Mouse (Mus musculus): ENCODE results near the gene Ubac2. TPM values are rescaled to one million over a fixed set of nuclear protein-coding genes. Genes with fewer than 3 reads are reported as not detected.

Ubac2 gene
- polyA plus RNA-seq, 1 experiment from 2014 or later: 51.1 TPM

DNA sequence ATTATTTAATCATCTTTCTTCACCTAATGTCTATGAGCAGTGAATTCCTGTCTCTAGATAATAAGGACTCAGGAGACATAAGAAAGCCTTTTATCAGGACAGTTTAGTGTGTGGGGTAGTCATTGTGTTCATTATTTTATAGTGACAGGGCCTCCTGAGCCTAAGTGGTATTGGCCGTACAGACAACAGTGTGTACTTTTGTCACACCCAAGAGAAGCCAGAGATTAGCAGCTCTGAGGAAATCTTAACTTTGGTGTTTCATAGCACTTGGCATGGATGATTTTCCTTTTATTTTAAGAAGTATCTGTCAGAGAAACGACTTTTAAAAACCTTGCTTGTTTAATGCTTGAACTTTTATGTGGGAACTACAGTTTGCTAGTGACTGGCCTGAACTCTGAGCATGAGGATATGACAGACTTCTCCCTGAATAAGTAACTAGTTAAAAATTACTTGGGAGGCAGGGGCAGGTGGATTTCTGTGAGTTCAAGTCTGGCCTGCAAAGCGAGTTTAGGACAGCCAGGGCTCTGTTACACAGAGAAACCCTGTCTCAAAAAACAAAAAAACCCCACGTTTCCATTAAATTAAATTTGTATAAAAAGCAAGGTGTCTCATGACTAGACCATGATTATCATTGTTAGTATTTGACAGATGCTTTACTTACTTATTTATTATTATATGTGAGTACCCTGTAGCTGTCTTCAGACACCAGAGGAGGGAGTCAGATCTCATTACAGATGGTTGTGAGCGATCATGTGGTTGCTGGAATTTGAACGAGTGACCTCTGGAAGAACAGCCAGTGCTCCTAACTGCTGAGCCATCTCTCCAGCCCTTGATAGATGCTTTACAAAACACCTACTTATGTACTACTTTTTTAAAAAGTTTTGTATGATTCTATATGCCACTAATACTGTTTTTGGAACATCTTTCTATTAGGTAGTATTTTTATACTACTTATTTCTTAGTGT, 18.0 kb downstream of the Ubac2 start:
- Histone ChIP-seq H3K4me2 (no peak overlapping the region), H3K27me3 (no peaks in the 10 kb centered on the region), H3K27ac (replicated peaks) (no peak overlapping the region), H3K9ac (no peak overlapping the region), H3K4me1 (replicated peaks) (no peaks in the 10 kb centered on the region), H3K4me3 (no peak overlapping the region), H3K36me3 (no peaks in the 10 kb centered on the region), H3K9me3 (no peaks in the 10 kb centered on the region)
- WGBS: 74% methylated on average over 6 of the region's 6 CpGs
- ATAC-seq (ENCODE audit: low FRiP score, low read depth): no peak

DNA sequence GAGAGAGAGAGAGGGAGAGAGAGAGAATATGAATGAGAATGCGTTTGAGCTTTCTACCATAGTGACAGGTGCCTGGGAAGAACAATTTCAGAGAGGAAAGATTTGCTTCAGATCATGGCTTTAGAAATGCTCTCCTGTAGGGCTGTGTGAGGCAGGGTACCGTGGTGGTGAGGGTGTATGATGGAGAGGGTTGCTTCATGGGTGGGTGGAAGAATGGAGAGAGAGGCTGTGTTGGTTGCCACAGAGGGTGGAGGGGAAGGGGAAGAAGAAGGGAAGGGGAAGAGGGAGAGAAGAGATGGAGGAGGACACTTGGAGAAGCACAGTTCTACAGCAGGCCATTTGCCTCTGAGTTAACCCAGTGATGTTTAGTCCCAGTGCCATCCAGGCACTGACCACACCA, 19.4 kb downstream of the Ubac2 start:
- Histone ChIP-seq H3K36me3 (no peaks in the 10 kb centered on the region), H3K9me3 (no peaks in the 10 kb centered on the region), H3K4me1 (replicated peaks) (no peaks in the 10 kb centered on the region), H3K4me3 (no peak overlapping the region), H3K4me2 (no peak overlapping the region), H3K9ac (no peak overlapping the region), H3K27ac (replicated peaks) (no peak overlapping the region), H3K27me3 (no peaks in the 10 kb centered on the region)
- WGBS: 74% methylated on average over 2 of the region's 2 CpGs
- ATAC-seq (ENCODE audit: low FRiP score, low read depth): no peak

DNA sequence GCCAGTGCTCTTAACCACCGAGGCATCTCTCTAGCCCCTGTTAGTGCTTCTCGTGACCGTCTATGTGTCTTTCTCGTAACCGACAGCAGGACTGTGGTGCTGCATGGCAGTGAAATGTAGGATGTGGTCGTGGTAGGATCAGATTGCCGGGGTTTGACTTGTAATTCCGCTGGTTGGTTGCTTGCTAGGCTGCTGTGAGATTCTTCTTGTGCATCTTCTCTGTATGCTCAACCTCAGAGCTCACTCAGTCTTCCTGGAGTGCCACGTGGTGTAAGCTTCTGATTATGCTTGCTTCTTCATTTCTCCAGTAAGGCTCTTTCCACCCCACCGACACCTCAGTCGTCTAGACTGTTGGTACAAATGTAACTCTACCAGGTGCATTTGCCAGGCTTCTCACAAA, 20.1 kb downstream of the Ubac2 start:
- no peaks in the 10 kb centered on the region for H3K27me3 ChIP-seq
- H3K27ac ChIP-seq (replicated peaks): no peak overlapping the region
- no peaks in the 10 kb centered on the region for H3K9me3 ChIP-seq
- H3K4me3 ChIP-seq: no peak overlapping the region
- no peak for ATAC-seq (ENCODE audit: low FRiP score, low read depth)
- no peaks in the 10 kb centered on the region for H3K4me1 ChIP-seq (replicated peaks)
- H3K4me2 ChIP-seq: no peak overlapping the region
- 91% methylated on average over 11 of the region's 11 CpGs for WGBS
- no peak overlapping the region for H3K9ac ChIP-seq
- no peaks in the 10 kb centered on the region for H3K36me3 ChIP-seq

DNA sequence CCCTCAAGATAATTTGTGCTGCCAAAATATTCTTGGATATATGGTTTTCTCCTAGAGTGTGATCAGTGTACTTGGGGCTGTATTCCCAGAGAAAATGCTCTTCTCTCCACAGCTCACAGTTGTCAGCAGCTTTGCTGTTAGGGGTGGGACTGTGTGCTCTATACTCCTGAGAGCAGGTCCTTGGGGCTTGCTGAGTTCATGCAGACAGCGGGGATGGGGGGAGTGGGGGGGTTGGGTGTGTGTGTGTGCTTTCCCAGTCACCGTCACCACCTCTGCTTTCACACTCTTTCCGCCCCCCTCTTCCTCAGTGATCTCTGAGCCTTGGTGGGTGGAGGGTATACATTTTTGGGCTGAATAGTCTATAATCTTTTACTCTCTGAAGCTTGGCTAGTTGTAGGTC, 20.7 kb downstream of the Ubac2 start:
- H3K4me2 ChIP-seq: no peak overlapping the region
- no peak overlapping the region for H3K4me3 ChIP-seq
- H3K9ac ChIP-seq: no peak overlapping the region
- WGBS: 82% methylated on average over 3 of the region's 3 CpGs
- H3K27me3 ChIP-seq: no peaks in the 10 kb centered on the region
- no peaks in the 10 kb centered on the region for H3K36me3 ChIP-seq
- no peaks in the 10 kb centered on the region for H3K9me3 ChIP-seq
- ATAC-seq (ENCODE audit: low FRiP score, low read depth): no peak
- no peak overlapping the region for H3K27ac ChIP-seq (replicated peaks)
- no peaks in the 10 kb centered on the region for H3K4me1 ChIP-seq (replicated peaks)

DNA sequence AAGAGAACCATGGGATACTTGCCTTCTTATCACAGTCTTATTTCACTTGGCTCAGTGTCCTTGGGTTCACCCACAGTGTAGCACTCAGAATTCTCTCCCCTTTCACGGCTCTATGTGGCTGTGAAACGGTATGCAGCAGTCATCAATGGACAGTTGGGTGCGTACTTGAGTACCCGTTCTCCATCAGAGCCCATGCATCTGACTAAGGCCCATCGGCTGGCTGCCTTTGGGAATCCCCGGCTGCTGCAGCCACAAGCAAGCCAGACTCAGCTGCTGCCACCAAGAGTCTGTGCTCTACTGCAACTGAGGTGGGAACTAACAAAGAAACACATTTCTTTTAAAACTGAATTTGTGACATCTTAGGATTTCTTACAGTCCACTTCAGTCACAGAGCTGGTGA, 23.1 kb downstream of the Ubac2 start:
- Histone ChIP-seq H3K9me3 (no peaks in the 10 kb centered on the region), H3K27ac (replicated peaks) (no peak overlapping the region), H3K4me1 (replicated peaks) (no peaks in the 10 kb centered on the region), H3K4me2 (no peak overlapping the region), H3K27me3 (no peaks in the 10 kb centered on the region), H3K9ac (no peak overlapping the region), H3K4me3 (no peak overlapping the region), H3K36me3 (peaks cover 10% of the 10 kb centered on the region; the same call in 1 of the 2 replicates)
- 94% methylated on average over 6 of the region's 6 CpGs for WGBS
- ATAC-seq (ENCODE audit: low FRiP score, low read depth): no peak

DNA sequence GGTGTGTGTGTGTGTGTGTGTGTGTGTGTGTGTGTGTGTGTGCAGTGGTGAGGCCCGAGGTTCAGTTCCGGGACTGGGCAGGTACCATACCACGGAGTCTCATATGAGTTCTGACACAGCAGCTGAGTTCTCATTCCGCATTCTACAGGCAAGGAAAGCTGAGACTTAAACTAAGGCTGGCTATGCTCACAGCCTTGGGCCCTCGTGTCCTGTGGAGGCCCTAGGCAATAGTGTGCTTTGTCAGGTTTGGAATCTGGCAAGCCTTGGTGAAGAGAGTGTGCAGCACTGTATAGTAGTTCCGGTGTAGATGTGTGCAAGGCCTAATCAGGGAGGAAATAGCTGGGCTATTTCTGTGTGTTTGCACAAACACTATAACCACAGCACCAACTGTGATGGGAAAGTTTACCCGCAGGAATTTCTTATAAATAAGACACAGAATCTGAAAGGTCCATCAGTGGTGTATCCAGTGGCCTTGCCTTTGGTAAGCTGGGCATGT, 25.0 kb downstream of the Ubac2 start:
- Histone ChIP-seq H3K36me3 (peaks cover 23% of the 10 kb centered on the region), H3K27me3 (no peaks in the 10 kb centered on the region), H3K4me1 (replicated peaks) (no peaks in the 10 kb centered on the region), H3K9me3 (no peaks in the 10 kb centered on the region), H3K4me2 (no peak overlapping the region), H3K27ac (replicated peaks) (no peak overlapping the region), H3K4me3 (no peak overlapping the region), H3K9ac (no peak overlapping the region)
- 95% methylated on average over 7 of the region's 7 CpGs for WGBS
- no peak for ATAC-seq (ENCODE audit: low FRiP score, low read depth)

DNA sequence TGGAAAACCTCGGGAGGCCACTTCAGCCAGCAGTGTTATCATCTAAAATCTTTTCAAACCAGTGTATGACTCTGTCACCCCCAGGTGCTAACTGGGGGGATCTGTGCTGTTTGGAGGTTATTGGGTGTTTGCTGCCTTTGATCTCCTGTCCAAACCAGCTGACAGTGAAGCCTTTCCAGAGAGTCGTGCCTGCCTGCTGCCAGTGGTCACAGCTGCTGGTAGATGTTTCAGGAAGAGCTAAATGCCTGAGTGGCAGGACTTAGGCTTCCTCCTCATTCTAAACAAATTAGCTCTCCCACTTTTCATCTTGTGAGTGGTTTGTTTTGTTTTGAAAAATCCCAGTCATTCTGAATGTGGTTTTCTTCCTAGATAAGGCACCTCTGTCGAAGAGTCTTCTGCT, 26.3 kb downstream of the Ubac2 start:
- 77% methylated on average over 3 of the region's 3 CpGs for WGBS
- H3K4me1 ChIP-seq (replicated peaks): no peaks in the 10 kb centered on the region
- H3K36me3 ChIP-seq: peaks cover 33% of the 10 kb centered on the region
- H3K4me3 ChIP-seq: no peak overlapping the region
- H3K4me2 ChIP-seq: no peak overlapping the region
- H3K27ac ChIP-seq (replicated peaks): no peak overlapping the region
- no peak overlapping the region for H3K9ac ChIP-seq
- H3K9me3 ChIP-seq: no peaks in the 10 kb centered on the region
- ATAC-seq (ENCODE audit: low FRiP score, low read depth): no peak
- no peaks in the 10 kb centered on the region for H3K27me3 ChIP-seq

DNA sequence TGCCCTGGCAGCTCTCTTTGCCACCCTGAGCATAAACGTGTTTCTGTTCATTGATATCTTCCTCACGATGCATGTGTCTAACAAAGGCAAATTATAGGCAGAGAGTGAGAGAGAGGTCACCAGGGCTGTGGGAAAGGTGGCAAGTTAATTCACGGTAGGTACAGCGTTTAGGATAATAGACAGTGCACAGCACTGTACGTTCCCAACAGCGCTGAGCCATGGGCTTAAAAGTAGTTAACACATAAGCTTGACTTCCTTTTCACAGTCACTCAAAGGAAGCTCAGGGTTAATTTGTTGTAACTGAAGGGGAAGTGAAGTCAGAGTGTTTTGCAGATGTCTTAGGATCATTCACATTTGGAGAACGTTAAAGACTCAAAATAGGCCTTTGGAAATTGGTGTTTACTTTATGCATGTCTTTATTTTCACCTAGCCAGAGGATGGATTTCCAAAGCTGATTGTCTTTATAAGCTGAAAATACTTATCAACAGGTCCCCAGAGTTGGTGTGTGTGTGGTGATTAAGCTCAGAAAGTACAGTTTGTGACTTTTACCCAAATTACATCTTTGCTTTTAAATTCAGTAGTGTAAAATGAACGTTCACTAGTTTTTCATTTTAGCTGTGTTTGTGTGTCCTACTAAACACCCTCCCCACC, 28.0 kb downstream of the Ubac2 start:
- Histone ChIP-seq H3K9me3 (no peaks in the 10 kb centered on the region), H3K4me2 (no peak overlapping the region), H3K36me3 (peaks cover 38% of the 10 kb centered on the region), H3K27me3 (no peaks in the 10 kb centered on the region), H3K9ac (no peak overlapping the region), H3K4me1 (replicated peaks) (no peaks in the 10 kb centered on the region), H3K27ac (replicated peaks) (no peak overlapping the region), H3K4me3 (no peak overlapping the region)
- 86% methylated on average over 8 of the region's 8 CpGs for WGBS
- ATAC-seq (ENCODE audit: low FRiP score, low read depth): no peak

DNA sequence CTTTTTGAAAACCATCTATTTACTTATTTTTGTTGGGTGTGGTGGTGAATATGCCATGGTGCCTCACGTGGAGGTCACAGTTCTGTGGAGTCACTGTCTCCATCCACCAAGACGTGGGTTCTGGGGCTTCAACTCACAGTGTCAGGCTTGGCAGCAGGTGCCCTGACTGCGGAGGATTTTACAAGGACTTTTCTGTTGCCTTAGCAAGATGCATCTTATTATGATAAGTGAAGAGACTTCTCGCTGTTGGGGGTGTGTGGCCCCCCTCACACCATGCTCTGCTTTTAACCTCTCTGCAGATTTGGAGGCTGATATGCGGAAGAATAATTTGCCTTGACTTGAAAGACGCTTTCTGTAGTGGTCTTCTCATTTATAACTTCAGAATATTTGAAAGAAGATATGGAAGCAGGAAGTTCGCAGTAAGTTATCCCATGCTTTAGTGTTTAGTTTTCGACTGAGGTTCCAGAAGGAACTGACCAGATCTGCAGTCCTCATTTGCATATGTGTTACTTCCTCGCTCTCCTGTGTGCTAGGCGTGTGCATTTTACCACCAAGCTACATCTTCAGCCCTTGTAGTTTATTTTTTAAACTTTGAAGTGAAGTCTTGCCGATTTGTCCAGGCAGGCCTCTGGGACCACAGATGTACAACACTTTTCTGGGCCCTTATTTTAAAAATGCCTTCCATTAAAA, 28.7 kb downstream of the Ubac2 start:
- Histone ChIP-seq H3K27me3 (no peaks in the 10 kb centered on the region), H3K4me3 (no peak overlapping the region), H3K27ac (replicated peaks) (no peak overlapping the region), H3K36me3 (peaks cover 38% of the 10 kb centered on the region), H3K9ac (no peak overlapping the region), H3K4me1 (replicated peaks) (no peaks in the 10 kb centered on the region), H3K4me2 (no peak overlapping the region), H3K9me3 (no peaks in the 10 kb centered on the region)
- 90% methylated on average over 11 of the region's 11 CpGs for WGBS
- no peak for ATAC-seq (ENCODE audit: low FRiP score, low read depth)

DNA sequence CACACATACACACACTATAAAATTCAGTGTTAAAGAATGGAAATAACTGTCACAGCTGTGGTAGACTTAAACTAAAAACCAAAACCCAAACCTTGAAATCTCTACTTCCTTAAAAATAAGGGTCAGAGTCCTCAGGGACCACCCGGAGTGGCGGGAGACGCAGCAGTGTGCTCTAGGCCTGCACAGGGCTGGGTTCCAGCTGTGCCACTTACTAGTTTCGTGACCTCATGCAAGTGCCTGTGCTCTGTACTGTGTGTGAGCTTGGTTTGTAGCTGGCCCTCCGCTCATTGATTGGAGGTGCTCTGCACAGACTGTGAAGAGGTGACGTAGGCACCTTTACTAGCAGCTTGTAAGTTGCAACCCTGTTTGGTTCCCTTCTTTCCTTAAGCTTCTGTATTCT, 31.4 kb downstream of the Ubac2 start:
- 94% methylated on average over 6 of the region's 6 CpGs for whole genome bisulfite sequencing
- no peak for ATAC-seq (ENCODE audit: low FRiP score, low read depth)
- Histone ChIP-seq H3K9ac (no peak overlapping the region), H3K36me3 (peaks cover 41% of the 10 kb centered on the region), H3K27me3 (no peaks in the 10 kb centered on the region), H3K4me2 (no peak overlapping the region), H3K27ac (replicated peaks) (no peak overlapping the region), H3K9me3 (no peaks in the 10 kb centered on the region), H3K4me3 (no peak overlapping the region), H3K4me1 (replicated peaks) (no peaks in the 10 kb centered on the region)

DNA sequence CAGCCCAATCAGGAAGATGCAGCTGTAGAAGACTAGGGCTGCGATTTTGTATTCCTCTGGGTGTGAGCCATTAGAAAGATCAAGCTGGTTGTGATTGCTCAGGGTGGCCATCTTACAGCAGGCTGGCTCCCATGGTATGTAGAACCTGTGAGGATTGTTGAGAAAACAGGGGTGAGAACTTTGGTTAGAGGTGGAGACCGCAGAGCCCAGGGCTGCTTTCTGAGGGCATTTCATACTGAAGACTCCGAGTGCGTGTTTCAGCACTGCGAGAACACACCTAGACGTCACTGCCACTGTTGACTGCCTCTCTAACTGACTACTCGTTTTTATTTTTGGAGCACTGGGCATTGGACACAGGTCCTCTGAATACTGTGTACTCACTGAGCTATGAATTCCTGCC, 34.1 kb downstream of the Ubac2 start:
- Histone ChIP-seq H3K4me2 (no peak overlapping the region), H3K9me3 (no peaks in the 10 kb centered on the region), H3K9ac (no peak overlapping the region), H3K36me3 (peaks cover 29% of the 10 kb centered on the region), H3K4me3 (no peak overlapping the region), H3K27me3 (no peaks in the 10 kb centered on the region), H3K4me1 (replicated peaks) (no peaks in the 10 kb centered on the region), H3K27ac (replicated peaks) (no peak overlapping the region)
- ATAC-seq (ENCODE audit: low FRiP score, low read depth): no peak
- WGBS: 95% methylated on average over 7 of the region's 7 CpGs

DNA sequence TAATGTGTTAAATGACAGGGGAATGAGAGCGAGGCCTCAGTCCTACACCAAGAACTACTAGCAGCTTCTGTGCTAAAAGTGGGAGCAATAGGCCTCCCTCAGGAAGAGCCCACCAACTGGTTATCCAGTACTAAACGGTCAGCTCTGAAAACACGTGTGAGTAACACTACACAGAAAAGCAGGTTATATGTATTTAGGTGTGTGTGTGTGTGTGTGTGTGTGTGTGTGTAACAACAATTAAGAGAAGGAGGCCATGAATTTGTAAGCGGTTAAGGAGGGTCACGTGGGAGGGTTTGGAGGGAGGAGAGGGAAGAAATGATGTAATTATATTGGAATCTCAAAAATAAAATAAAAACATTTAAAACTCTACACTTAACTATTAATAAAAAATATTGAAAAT, 36.7 kb downstream of the Ubac2 start:
- Histone ChIP-seq H3K4me2 (no peak overlapping the region), H3K36me3 (peaks cover 9% of the 10 kb centered on the region), H3K27ac (replicated peaks) (no peak overlapping the region), H3K27me3 (no peaks in the 10 kb centered on the region), H3K9ac (no peak overlapping the region), H3K9me3 (no peaks in the 10 kb centered on the region), H3K4me3 (no peak overlapping the region), H3K4me1 (replicated peaks) (no peaks in the 10 kb centered on the region)
- no peak for ATAC-seq (ENCODE audit: low FRiP score, low read depth)
- WGBS: 93% methylated on average over 5 of the region's 5 CpGs

All from hindbrain, embryonic 15.5 days (tissue).